Mouse (Mus musculus) frontal cortex, adult 2 months (tissue): ENCODE data around the gene Lima1. TPM values are rescaled to one million over a fixed set of nuclear protein-coding genes. Genes with fewer than 3 reads are reported as not detected.
A peak's percentile ranks its signal among the peaks of the same experiment; 100 is the strongest.

Source experiments
- DNase-seq, 2 experiments: peaks; one replicate each; pipeline ENCODE4 v3.0.0; 2022; ENCODE audit warnings: low spot score in 1 of 2; ENCODE audit errors: extremely low spot score in 1 of 2
- polyA plus RNA-seq: library from polyadenylated mRNA; depleted of rRNA; stranded (reverse); fragments of >200 nt; gene quantifications from 2 replicates; pipeline ENCODE4 v1.2.3, GENCODE M21; 2012

Gene Lima1
- polyA plus RNA-seq, 1 experiment = 16.4 TPM

DNA sequence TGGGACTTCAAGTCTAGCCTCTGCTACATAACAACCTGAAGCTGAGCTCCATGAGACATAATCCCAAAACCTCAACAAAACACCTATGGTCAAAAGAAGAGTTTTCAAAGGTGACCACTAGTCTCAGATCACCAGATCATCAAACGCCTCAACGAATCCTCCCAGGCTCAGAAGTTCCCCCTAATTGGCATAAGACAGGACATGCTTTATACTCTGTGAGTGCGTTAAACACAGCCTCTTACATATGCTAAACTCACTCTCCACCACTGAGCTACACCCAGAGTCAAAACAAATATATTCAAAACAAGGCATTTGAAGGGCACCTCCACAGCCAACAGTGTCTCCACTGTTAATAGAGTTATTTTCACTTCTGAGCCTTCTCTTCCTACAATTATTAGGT lies 2.7 kb downstream of the Lima1 start:
- DNase-seq = no peak

DNA sequence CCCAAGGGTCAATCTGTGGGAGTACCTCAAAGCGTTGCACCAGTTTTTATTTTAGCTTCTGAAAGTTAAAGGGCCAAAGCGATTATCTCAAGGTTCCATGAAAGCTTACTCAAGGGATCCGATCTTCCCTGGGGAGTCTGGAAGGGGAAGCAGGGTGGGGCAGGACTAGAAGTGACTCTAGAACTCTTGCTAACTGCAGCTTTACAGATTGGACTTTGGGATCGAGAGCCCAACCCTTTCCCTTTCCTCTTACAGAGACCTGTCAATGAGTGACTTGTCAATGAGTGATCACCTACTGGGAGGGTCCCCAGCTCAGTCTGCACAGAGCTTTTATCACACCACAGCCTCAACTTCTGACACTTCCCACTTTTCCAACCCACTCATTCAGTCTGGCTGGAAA lies 7.6 kb downstream of the Lima1 start:
- no peak for DNase-seq

DNA sequence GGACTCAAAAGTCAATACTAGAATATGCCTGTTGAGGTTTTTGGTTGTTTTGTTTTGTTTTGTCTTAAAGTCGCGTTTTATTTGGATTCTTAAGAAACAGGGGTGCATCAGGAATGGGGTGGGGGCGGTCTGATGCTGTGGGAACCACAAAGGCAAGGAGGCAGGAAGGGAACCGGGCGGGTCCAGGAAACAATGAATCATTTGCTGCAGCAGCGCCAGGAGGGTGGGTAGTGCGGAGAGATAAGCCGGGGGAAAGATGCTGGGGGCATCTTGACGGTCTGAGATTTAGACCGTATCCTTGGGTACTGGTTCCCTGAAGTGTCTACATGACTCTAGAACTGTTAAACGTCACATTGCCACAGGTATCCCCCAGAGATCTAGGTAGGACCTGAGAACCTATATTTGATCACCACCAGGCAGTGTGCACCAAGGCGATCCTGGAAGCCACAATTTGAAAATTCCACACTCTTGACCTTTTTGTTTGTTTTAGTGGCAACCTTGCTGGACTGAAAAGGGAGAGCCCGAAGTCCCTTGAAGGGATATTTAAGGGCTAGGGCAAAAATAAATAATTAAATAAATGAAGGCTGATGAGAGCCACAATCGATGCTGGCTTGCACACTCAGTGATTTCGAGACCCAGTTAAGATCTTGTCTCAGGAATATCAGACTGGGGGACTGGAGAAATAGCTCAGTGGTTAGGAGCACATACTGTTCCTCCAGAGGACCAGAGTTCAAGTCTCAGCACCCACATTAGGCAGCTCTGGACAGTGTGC lies 8.6 kb downstream of the Lima1 start:
- no peak for DNase-seq

DNA sequence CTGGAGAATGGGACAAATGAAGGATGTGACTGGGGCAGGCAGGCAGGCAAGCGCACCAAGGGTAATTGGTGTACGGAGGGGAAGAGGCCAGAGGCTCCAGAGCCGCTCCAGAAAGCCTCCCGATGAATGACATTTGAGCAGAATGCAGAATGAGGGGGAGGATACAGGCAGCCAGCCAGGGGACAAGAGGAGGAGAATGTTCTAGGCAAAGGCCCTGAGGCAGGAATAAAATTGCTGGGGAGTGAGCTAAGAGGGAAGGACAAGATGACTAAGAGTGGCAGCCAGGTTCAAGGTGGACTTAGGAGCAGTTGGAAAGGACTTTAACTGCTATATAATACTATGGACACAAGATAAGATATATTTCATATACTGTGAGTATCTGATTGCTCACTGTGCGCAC lies 9.3 kb downstream of the Lima1 start:
- peak in 1 of 2 experiments; percentile 13 for DNase-seq

DNA sequence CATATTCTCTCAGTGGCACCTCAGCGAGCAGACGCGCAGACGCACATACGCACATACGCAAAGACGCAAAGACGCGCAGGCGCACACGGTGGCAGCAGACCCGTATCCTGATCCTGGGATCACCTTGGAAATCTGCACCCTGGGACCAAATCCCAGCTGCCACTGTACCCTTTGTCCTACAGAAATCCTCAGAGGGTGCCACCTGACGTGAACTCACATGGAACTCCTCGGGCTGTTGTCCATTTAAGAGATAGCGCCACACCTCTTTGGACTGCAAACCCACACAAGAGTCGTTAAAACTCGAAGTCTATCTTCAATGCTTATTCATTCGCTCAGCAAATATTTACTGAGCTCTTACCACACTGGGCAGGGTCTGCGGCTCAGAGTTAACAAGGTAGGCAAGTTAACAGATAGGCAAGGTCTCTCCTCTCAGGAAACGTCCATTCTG lies 9.7 kb downstream of the Lima1 start:
- no peak for DNase-seq

DNA sequence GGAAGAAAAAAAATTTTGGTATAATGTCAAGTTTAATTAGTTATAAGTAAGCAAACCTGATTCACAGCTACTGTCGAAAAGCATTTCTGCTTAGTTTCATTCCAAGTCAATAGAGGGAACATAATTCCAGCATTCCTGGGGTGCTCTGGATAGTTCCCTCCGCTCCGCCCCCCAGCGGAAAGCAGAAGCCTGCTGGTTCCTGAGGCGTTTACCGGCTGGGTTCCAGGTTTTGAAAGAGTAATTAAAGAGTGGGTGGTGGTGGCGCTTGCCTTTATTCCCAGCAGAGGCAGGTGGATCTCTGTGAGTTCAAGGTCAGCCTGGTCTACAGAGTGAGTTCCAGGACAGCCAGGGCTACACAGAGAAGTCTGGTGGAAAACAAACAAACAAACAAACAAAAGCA lies 10.2 kb downstream of the Lima1 start:
- DNase-seq = no peak

DNA sequence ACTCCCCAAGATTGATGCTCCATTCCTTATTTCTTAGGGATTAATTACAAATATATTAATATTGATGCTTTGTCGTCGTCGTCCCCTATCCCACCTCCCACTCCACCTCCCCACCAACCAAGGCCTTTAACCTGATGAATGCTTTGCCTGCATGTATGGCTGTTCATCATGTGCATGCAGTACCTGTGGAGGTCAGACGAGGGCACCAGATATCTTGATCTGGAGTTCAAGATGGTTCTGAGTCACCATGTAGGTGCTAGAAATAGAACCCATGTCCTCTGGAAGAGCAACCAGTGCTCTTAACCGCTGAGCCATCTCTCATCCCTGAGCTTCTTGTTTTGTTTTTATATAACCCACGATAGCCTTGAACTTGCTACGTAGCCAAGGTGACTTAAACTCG lies 11.5 kb downstream of the Lima1 start:
- no peak for DNase-seq

DNA sequence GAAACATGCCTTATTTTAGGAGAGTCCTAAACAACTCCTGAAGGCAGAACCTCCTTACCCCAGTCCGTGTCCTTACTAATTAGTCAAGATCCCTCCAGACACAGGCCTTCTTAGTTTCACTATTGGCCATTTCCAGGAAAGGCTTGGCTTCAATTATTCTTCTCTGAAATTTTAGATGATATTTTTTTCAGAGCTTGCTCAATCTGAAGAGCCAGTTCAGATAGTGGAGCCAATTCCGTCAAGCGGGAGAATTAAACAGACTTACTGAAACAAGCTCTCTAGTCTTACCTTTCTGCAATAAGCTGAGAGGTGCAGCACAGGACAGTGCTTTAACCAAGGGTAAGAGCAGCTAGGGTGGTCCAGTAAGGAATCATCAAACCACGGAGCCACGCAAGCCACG lies 11.9 kb downstream of the Lima1 start:
- DNase-seq = no peak

DNA sequence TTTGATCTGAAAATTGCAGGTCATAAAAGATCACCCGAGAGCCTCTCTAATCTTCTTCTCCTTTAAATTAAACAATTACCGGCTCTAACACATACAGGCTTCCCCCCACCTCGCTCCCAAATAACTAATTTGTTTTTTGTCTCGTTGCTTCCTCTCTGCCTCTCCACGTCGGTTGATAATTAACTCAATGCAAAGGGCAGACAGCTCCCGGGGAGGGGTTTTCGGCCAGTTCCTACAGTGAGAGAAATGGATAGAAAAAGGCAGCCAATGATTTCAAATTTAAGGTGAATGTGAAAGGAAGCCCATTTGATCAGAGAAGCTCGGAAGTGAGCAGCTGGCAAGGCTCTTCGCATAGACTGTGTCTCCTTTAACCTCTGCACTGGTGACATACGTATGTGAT lies 12.8 kb downstream of the Lima1 start:
- no peak for DNase-seq

DNA sequence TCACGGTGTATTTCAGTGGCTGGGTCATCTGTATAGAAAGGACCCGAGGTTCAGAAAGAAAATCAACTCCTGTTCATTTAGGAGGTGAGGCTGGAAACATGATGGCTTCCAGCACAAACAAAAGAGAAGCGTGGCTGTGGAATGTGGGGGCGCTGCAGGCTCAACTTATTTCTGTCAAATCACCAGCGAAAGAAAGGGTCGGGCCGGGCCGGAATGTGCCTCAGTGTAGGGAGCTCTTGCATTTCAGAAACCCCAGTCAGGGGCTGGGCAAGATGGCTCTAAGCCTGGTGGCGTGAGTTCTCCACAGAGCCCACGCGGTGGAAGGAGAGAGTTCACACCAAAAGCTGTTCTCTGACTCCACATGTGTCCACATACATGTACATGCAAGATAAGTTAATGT lies 13.3 kb downstream of the Lima1 start:
- no peak for DNase-seq

DNA sequence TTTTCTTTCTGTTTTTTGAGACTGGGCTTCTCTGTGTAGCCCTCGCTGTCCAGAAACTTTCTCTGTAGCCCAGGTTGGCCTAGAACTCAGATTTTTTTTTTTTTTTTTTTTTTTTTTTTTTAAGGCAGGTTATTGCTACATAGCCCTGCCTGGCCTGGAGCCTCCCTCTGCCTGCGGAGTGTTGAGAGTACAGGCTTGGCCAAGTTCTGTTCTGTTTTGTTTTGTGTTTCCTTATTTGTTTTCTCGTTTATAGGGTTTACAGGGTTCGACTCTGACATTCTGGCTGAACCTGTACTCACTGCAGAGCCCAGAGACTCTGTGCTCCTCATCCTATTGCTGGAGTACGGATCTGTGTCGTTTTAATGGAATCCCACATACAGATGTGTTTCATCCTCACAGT lies 13.7 kb downstream of the Lima1 start:
- DNase-seq = no peak

DNA sequence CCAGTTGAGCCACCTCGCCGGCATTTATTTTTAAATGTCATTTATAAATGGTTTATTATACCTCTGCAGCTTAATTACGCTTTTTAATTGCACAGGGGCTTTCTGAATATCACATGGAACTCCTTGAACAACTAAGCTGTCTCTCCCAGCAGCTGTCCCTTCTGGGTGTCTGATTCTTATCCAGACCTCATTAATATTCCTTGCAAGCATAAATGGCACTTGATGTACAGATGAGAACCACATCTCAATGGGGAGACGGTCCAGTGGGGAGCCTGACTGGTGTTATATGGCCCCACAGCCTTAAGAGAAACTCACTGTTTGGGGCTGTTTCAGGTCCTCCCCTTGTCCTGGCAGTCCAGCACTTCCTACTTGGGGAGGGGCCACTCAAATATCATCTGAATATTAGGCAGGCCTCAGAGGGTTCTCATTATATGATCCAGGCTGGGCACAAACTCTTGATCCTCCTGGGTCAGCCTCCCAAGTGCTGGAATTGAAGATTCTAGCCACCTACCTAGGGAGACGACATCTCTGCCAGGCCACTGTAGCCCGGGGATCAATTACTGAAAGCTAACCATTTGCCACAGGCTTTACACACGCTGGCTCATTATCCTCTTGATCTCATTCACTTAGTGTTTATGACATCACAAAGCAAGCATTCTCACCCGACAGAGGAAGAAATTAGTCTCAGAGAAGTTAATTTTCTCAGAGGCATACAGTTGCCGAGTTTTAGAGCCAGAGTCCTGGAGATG lies 15.4 kb downstream of the Lima1 start:
- no peak for DNase-seq

DNA sequence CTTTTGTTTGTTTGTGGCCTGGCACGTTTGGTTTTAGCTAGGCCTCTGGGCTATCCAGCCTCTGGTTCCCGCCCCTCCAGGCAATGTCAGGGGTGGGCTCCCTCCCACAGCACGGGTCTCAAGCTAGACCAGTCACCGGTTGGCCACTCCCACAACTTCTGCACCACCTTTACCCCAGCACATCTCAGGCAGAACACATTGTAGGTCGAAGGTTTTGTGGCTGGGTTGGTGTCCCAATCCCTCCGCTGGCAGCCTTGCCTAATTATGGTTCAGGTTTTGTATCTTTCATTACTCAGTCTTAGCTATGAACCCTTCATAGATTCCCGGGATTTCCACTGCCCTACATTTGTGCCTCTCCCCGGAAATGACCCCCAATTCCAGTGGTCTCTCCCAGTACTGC lies 17.8 kb downstream of the Lima1 start:
- DNase-seq = no peak

DNA sequence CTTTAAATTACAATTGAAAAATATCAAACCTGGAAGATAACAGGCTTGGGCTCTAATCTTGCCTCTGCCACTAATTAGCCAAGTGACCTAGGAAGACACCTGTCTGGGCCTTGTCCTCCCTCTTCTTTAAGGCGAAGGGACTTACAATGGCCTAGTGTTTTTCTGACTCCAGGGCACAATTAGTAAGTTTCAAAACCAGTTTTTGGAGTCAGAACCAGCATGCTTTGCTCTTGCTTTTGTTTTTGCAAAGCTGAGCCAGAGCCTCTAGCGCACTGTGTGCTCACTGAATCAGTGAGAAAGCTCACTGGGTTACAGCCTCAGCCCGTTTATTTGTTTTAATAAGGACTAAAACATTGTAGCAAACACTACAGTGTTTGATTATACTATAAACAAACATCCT lies 20.1 kb downstream of the Lima1 start:
- no peak for DNase-seq

DNA sequence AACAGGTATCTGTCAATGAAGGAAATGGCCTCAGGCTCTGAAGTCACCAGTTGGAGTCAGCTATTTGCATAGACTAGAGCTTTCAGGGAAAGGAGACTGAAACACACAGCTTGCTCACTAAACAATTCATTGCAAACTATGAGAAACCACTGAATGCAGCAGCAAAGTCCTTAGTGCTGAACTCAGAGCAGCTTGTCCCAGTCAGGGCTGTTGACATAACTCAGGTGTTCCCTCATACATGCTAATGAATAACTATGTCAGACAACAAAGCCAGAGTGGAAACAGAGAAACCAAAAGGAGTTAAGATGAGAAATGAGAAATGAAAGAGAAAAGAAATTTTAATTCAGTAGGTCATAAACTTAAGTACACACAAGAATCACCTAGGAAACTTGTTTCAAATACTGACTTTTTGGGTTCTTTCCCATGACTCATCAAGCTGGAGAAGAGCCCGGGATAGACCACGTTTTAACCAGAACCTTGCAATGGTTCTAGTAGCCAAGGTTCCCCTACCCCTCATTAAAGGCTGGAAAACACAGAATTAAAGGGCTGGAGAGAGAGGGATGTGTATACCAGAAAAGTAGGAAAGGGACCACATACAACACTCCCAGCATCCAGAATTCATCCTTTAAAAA lies 22.5 kb downstream of the Lima1 start:
- no peak for DNase-seq

DNA sequence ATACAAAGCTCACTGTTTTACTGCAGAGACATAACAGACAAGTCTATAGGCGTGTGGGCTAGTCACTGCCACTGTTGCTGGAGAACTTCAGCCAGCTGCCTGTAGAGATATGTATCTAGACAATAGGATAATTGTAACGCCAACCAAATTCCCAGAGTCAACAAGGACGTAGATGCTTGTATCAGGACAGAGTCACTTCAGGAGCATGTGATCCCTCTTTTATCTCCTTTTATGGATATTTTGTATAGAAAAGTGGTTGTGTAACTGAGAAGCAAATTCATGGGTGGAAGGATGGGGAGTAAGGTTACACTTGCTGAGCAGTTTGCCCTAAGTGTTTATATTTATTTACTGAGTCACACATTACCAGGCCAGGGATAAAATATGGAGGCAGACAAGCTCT lies 25.0 kb downstream of the Lima1 start:
- no peak for DNase-seq

DNA sequence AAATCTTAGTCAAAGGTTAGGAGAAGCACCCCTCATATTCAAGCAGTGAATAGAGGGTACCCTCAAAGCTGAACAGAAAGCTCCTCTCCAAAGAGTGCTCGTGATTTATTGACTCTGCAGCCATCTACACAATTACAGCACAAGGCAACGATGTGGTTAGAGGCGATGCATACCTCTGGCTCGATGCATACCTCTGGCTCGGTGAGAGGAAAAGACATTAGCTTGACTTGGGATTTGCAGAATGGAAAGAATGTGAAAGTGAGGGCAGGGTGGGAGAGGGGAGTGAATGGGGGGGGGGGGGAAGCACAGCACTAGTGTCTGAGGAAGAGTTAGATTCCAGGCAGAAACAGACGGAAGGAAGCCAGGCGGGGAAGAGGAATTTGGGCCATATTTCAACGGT lies 27.3 kb downstream of the Lima1 start:
- DNase-seq = no peak

DNA sequence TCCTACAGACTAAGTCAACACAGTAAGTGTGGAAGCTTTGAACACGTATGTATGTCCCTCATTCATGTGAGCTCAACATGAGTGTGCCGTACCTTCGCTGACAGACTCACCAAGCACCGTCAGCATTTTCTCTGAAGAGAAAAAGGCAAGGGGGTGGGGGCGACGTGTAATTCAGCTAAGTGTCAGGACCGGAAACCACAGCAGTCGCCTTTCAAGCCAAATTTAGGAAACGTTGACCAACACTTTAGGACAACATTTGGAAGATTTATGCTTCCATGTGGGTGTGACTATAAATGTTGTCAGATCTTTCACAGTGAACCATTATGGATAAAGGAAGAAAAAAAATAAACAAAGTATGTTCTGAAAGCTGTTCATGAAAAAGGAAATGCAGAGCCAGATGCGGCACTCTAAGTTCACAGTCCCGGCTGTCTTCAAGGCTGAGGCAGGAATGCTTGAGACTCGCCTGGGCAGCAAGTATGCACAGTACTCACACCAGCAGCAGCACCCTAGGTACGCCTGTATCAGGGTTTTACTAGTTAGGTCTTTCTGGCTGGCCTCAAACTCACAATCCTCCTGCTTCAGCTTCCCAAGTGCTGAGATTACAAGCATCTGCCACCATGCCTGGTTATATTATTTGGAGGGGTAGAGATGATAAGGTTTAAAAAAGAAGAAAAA lies 27.9 kb downstream of the Lima1 start:
- DNase-seq = no peak

DNA sequence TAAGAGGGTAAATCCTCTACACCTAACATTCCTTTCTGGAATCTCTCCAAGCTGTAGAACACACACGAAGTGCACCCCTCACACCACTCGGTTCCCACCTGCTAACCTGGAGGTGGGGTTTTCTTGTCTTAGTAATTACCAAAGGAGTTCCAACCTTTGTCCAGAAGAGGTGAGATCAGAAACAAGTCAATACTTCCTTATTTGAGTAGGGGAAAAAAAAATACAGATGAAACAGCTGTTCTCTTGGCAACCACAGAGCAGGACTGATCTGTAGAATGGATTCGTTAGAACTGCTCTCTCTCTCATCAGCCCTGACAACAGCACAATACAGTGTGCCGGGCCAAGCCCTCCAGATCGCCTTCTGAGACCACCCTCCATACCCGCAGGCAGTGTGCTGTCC lies 28.6 kb downstream of the Lima1 start:
- DNase-seq = no peak

DNA sequence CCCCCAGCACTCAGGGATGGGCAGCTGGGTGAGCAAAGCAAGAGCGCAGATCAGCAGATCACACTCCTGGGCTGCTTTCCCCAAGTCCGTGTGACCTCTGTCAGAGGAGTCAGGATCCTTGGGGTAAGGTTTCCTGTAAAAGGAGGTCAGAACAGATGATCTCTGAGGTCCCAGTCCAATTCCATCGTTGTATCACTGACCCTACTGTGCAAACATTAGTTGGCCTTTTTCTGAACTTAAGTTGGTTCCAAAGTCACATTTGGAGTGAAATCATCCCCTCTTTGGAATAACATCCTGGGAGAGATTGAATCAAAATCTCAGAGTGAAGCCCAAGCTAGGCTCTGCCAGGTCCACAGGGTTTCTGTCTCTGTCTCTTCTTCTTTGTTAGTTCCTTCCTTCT lies 31.4 kb downstream of the Lima1 start:
- DNase-seq = no peak

DNA sequence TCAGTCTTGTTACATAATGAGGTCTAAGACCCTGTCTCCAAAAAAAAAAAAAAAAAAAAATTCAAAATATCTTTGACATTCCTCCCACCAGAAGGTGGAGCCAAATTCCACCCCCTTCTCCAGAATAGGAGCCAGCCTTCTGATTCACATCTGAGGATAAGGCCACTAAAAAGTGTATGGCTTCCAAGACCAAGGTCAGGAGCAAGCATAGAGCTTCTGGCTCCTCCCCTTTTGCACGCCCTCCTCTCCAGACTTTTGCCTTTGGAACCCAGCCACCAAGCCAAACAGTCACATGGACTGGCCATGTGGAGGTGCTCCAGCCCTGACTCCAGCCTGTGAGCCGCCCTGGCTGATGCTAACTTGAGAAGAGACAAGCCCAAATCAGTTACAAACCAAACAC lies 35.3 kb downstream of the Lima1 start:
- no peak for DNase-seq
